Mouse (Mus musculus): Measurements from ENCODE around the gene Slc1a2. TPM values are rescaled to one million over a fixed set of nuclear protein-coding genes. Genes with fewer than 3 reads are reported as not detected.

The Slc1a2 gene
- total and polyA plus RNA-seq, 3 experiments: 0.08 TPM; not detected in 2

GRCm38 (mm10) chr2:102734055-102734454, 75.6 kb downstream of the Slc1a2 start (continued):
- peak; percentile 69; the same call in 1 of the 2 replicates for TF ChIP-seq ZNF384 (IDR thresholded peaks at IDR 0.05; ENCODE audit: low read depth, low read length)

GRCm38 (mm10) chr2:102735031-102735430, 76.6 kb downstream of the Slc1a2 start:
- TF ChIP-seq TAL1 (IDR thresholded peaks at IDR 0.05; ENCODE audit: low read length): no peak
- Histone ChIP-seq H3K79me2 (ENCODE audit: control insufficient read depth, insufficient read depth, low read length, poor library complexity) (no peaks in the 10 kb centered on the region), H3K27me3 (ENCODE audit: control insufficient read depth in 1 of 2, insufficient read depth in 2 of 2, low read length in 2 of 2) (no peaks in the 10 kb centered on the region), H3K27ac (ENCODE audit: control insufficient read depth, low read depth, low read length) (no peak overlapping the region), H3K9ac (ENCODE audit: control insufficient read depth, low read depth, low read length, poor library complexity, severe bottlenecking) (no peak overlapping the region), H3K9me3 (replicated peaks; ENCODE audit: insufficient read depth, low read length) (no peaks in the 10 kb centered on the region), H3K4me1 (ENCODE audit: control insufficient read depth in 1 of 2, insufficient read depth in 2 of 2, low read length in 2 of 2) (peaks cover 10 to 12% of the 10 kb centered on the region in 2 experiments), H3K36me3 (ENCODE audit: control insufficient read depth in 1 of 2, insufficient read depth in 2 of 2, low read length in 2 of 2) (peaks cover 0 to 16% of the 10 kb centered on the region in 2 experiments; a peak in 2 of 4 replicates), H3K4me3 (ENCODE audit: control insufficient read depth in 1 of 2, insufficient read depth in 1 of 2, low read depth in 2 of 2, low read length in 2 of 2) (no peak overlapping the region)
- DNase-seq (ENCODE audit: low read depth, low spot score): no peak

GRCm38 (mm10) chr2:102735811-102736210, 77.4 kb downstream of the Slc1a2 start:
- TF ChIP-seq POLR2AphosphoS5 (IDR thresholded peaks at IDR 0.05; ENCODE audit: borderline replicate concordance, low read depth, low read length) (no peak), RAD21 (IDR thresholded peaks at IDR 0.05; ENCODE audit: low read depth, low read length) (no peak), TCF12 (IDR thresholded peaks at IDR 0.05; ENCODE audit: low read depth, low read length) (no peak), MAX (IDR thresholded peaks at IDR 0.05; ENCODE audit: low read length) (no peak), ZNF384 (IDR thresholded peaks at IDR 0.05; ENCODE audit: low read depth, low read length) (no peak), JUND (IDR thresholded peaks at IDR 0.05; ENCODE audit: low read depth, low read length) (no peak), SMC3 (IDR thresholded peaks at IDR 0.05; ENCODE audit: low read depth, low read length) (no peak), SIN3A (IDR thresholded peaks at IDR 0.05; ENCODE audit: low read length) (no peak), ZKSCAN1 (IDR thresholded peaks at IDR 0.05; ENCODE audit: low read depth, low read length) (no peak), ZMIZ1 (IDR thresholded peaks at IDR 0.05; ENCODE audit: low read depth, low read length) (no peak), GABPA (IDR thresholded peaks at IDR 0.05; ENCODE audit: low read depth, low read length) (no peak), ETS1 (IDR thresholded peaks at IDR 0.05; ENCODE audit: low read depth, low read length) (no peak), MYC (IDR thresholded peaks at IDR 0.05; ENCODE audit: low read depth, low read length) (no peak), MEF2A (IDR thresholded peaks at IDR 0.05; ENCODE audit: extremely low read depth, insufficient replicate concordance, low read depth, low read length, poor library complexity, severe bottlenecking) (no peak), EP300 (IDR thresholded peaks at IDR 0.05; ENCODE audit: low read depth in 1 of 2, low read length in 2 of 2) (no peak)
- Histone ChIP-seq H3K27me3 (ENCODE audit: control insufficient read depth in 1 of 2, insufficient read depth in 2 of 2, low read length in 2 of 2) (no peaks in the 10 kb centered on the region), H3K79me2 (ENCODE audit: control insufficient read depth, insufficient read depth, low read length, poor library complexity) (no peaks in the 10 kb centered on the region), H3K36me3 (ENCODE audit: control insufficient read depth in 1 of 2, insufficient read depth in 2 of 2, low read length in 2 of 2) (peaks cover 0 to 16% of the 10 kb centered on the region in 2 experiments; a peak in 2 of 4 replicates), H3K9me3 (replicated peaks; ENCODE audit: insufficient read depth, low read length) (no peaks in the 10 kb centered on the region), H3K4me3 (ENCODE audit: control insufficient read depth in 1 of 2, insufficient read depth in 1 of 2, low read depth in 2 of 2, low read length in 2 of 2) (no peak overlapping the region), H3K4me1 (ENCODE audit: control insufficient read depth in 1 of 2, insufficient read depth in 2 of 2, low read length in 2 of 2) (peaks cover 10 to 12% of the 10 kb centered on the region in 2 experiments), H3K9ac (ENCODE audit: control insufficient read depth, low read depth, low read length, poor library complexity, severe bottlenecking) (no peak overlapping the region), H3K27ac (ENCODE audit: control insufficient read depth, low read depth, low read length) (no peak overlapping the region)
- no peak for DNase-seq (ENCODE audit: low read depth, low spot score)

Measured in MEL (cell line).